Mouse (Mus musculus): Measurements from ENCODE around the gene Syngr1. TPM values are rescaled to one million over a fixed set of nuclear protein-coding genes. Genes with fewer than 3 reads are reported as not detected.
A peak's percentile ranks its signal among the peaks of the same experiment; 100 is the strongest.

The Syngr1 gene
- total and polyA plus RNA-seq, 3 experiments: 9.7 to 14.8 (median 11.3) TPM

DNA sequence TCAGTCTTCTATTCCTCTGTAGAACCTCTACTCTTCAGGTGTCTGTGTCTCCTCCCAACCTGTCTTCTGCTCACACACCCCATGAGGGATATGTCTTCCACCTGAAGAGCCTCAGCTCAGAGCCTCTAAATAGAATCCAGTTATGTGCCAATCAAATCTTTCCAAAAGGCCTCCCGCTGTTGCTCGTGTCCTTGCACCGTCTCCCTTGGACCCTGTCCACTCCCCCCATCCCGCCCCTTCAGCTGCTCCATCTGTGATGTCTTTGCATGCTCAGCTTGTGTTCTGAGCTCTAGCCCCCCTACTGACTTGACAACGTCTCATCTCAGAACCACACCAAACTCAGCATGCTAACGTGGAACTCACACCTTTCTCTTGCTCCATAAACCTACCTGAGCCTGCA, 40.3 kb downstream of the Syngr1 start:
- no peaks in the 10 kb centered on the region for H3K9me3 ChIP-seq (replicated peaks; ENCODE audit: low read length)
- TF ChIP-seq ELF1 (IDR thresholded peaks at IDR 0.05; ENCODE audit: low read depth, low read length) (no peak), KAT2A (IDR thresholded peaks at IDR 0.05; ENCODE audit: insufficient replicate concordance, low read length) (no peak), RCOR1 (conservative IDR thresholded peaks at IDR 0.05; ENCODE audit: low read depth, low read length) (no peak), NELFE (IDR thresholded peaks at IDR 0.05; ENCODE audit: low read depth, low read length) (no peak)
- H3K79me2 ChIP-seq (replicated peaks; ENCODE audit: control insufficient read depth, extremely low read depth, insufficient read depth, poor library complexity, severe bottlenecking): peaks cover 18% of the 10 kb centered on the region; the same call in 1 of the 2 replicates
- dilution Hi-C loops (cut with MboI; ENCODE audit: extremely low pct_ligation_motif_present, extremely low pct_unique_long_range_greater_than_20kb, low sequenced_read_pairs): no loop called here
- no peak overlapping the region for H3K4me2 ChIP-seq (ENCODE audit: insufficient read depth, low read depth, poor library complexity, severe bottlenecking)
- H3K4me1 ChIP-seq (ENCODE audit: control insufficient read depth in 1 of 2, insufficient read depth in 2 of 2): peaks cover 6 to 27% of the 10 kb centered on the region in 2 experiments
- no peaks in the 10 kb centered on the region for H3K27me3 ChIP-seq (replicated peaks)
- H3K4me3 ChIP-seq (replicated peaks in 1 of 3; ENCODE audit: low read depth in 2 of 3, low read length in 2 of 3, poor library complexity in 1 of 3): no peak overlapping the region
- H3K9ac ChIP-seq (ENCODE audit: insufficient read depth, low read depth): no peak overlapping the region
- in situ Hi-C loops (cut with MboI; ENCODE audit: low pct_ligation_motif_present, low pct_unique_long_range_greater_than_20kb, low sequenced_read_pairs): no loop called here
- no peak for DNase-seq (ENCODE audit: extremely low read depth)
- no peak overlapping the region for H3K27ac ChIP-seq (ENCODE audit: insufficient read depth, low read depth)
- peaks cover under 1 to 8% of the 10 kb centered on the region in 2 experiments for H3K36me3 ChIP-seq (replicated peaks in 1 of 2; ENCODE audit: control insufficient read depth in 1 of 2, insufficient read depth in 1 of 2, low read length in 1 of 2)

DNA sequence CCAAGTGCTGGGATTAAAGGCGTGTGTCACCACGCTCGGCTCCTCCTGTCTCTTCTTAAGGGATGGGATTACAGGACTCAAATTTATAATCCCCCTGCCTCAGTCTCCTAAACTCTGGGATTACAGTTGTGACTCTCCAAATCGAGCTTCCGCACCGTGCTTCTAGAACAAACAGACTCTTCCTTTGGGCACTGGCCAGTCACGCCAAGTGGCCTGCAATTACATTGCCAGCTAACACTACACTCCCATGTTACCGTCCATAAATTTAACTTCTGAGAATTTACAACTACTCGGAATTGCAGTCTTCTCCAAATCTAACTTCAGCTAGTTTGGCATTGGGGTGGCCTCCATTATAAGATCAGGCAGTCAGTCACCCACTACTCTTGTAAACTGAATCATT, 41.3 kb downstream of the Syngr1 start:
- dilution Hi-C loops (cut with MboI; ENCODE audit: extremely low pct_ligation_motif_present, extremely low pct_unique_long_range_greater_than_20kb, low sequenced_read_pairs): no loop called here

DNA sequence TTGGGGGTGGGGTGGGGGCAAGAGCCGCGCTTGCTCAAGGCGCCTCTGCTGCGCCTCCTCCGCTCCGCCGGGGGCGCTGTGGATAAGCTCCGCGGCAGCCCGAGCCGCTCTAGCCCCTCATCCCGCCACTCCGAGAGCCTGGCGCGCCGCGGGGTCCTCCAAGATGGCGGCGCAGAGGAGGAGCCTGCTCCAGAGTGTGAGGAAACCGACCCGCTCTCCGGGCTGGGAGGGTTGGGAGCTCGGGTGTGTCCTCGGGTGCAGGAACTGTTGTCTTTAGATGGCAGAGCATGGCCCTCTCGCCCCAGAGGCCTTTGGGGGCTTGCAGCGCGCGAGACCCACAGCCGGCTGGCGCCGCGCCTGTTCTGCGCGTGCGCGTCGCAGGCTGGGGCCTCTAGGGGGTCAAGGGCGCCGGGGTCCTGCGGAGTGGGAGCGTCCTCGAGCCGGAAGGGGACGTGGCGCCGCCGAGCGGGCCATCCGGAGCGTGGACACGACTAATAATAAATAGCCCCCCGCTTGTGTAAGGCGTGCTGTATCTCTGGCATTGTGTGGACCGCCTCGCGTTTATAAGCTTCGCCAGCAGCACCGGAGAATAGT, 42.0 kb downstream of the Syngr1 start, which contains the start of gene Tab1:
TSS of gene Tab1 (plus strand) at position 135 of the 594 bp plus-strand sequence.
- H3K27me3 ChIP-seq (replicated peaks): no peaks in the 10 kb centered on the region
- H3K4me2 ChIP-seq (ENCODE audit: insufficient read depth, low read depth, poor library complexity, severe bottlenecking): peak within 1 kb of the TSS; percentile 79
- peak within 1 kb of the TSS; percentile 77 for H3K27ac ChIP-seq (ENCODE audit: insufficient read depth, low read depth)
- H3K4me1 ChIP-seq (ENCODE audit: control insufficient read depth in 1 of 2, insufficient read depth in 2 of 2): peaks cover 6 to 41% of the 10 kb centered on the region in 2 experiments
- DNase-seq (ENCODE audit: extremely low read depth): peak; percentile 88
- no peaks in the 10 kb centered on the region for H3K9me3 ChIP-seq (replicated peaks; ENCODE audit: low read length)
- peaks cover 3 to 24% of the 10 kb centered on the region in 2 experiments for H3K36me3 ChIP-seq (replicated peaks in 1 of 2; ENCODE audit: control insufficient read depth in 1 of 2, insufficient read depth in 1 of 2, low read length in 1 of 2)
- in situ Hi-C loops (cut with MboI; ENCODE audit: low pct_ligation_motif_present, low pct_unique_long_range_greater_than_20kb, low sequenced_read_pairs) (no loop called here), dilution Hi-C loops (cut with MboI; ENCODE audit: extremely low pct_ligation_motif_present, extremely low pct_unique_long_range_greater_than_20kb, low sequenced_read_pairs) (no loop called here)
- H3K79me2 ChIP-seq (replicated peaks; ENCODE audit: control insufficient read depth, extremely low read depth, insufficient read depth, poor library complexity, severe bottlenecking): peaks cover 22% of the 10 kb centered on the region; the same call in 1 of the 2 replicates
- peak within 1 kb of the TSS; percentile 78 to 85 (median 83) for H3K4me3 ChIP-seq (replicated peaks in 1 of 3; ENCODE audit: low read depth in 2 of 3, low read length in 2 of 3, poor library complexity in 1 of 3)
- peak within 1 kb of the TSS; percentile 89 for H3K9ac ChIP-seq (ENCODE audit: insufficient read depth, low read depth)
- TF ChIP-seq POLR2A (IDR thresholded peaks at IDR 0.05; ENCODE audit: low read depth, low read length): peak; percentile 83
- peak; percentile 64; the same call in 1 of the 2 replicates for TF ChIP-seq E2F4 (IDR thresholded peaks at IDR 0.05; ENCODE audit: insufficient replicate concordance, low read depth, low read length)
- no peak for TF ChIP-seq POLR2AphosphoS2 (IDR thresholded peaks at IDR 0.05; ENCODE audit: low read depth, low read length)
- TF ChIP-seq SMC3 (IDR thresholded peaks at IDR 0.05; ENCODE audit: low read depth, low read length): no peak
- no peak for TF ChIP-seq RCOR1 (conservative IDR thresholded peaks at IDR 0.05; ENCODE audit: low read depth, low read length)
- peak; percentile 77; the same call in 1 of the 2 replicates for TF ChIP-seq KAT2A (IDR thresholded peaks at IDR 0.05; ENCODE audit: insufficient replicate concordance, low read length)
- no peak for TF ChIP-seq USF1 (IDR thresholded peaks at IDR 0.05; ENCODE audit: low read depth, low read length)
- TF ChIP-seq MYC (IDR thresholded peaks at IDR 0.05; ENCODE audit: low read depth, low read length): 0 out of 2 replicates have a peak, but pooled peaks have one; percentile 49
- TF ChIP-seq PAX5 (IDR thresholded peaks at IDR 0.05; ENCODE audit: low read length): no peak
- TF ChIP-seq SIN3A (IDR thresholded peaks at IDR 0.05; ENCODE audit: low read length): peak; percentile 87
- no peak for TF ChIP-seq EP300 (IDR thresholded peaks at IDR 0.05; ENCODE audit: low read length)
- peak; percentile 62 for TF ChIP-seq IRF4 (IDR thresholded peaks at IDR 0.05; ENCODE audit: low read depth, low read length)
- peak; percentile 87 for TF ChIP-seq GABPA (IDR thresholded peaks at IDR 0.05; ENCODE audit: insufficient replicate concordance, low read depth, low read length)
- TF ChIP-seq CTCF (conservative IDR thresholded peaks at IDR 0.05 in 1 of 2, IDR thresholded peaks at IDR 0.05 in 1 of 2; ENCODE audit: low read depth in 2 of 2, low read length in 2 of 2): peak in 1 of 2 experiments; percentile 73; a peak in 2 of 4 replicates
- TF ChIP-seq CHD2 (IDR thresholded peaks at IDR 0.05; ENCODE audit: low read length): peak; percentile 68; the same call in 1 of the 2 replicates
- TF ChIP-seq BHLHE40 (IDR thresholded peaks at IDR 0.05; ENCODE audit: low read depth, low read length): 0 out of 2 replicates have a peak, but pooled peaks have one; percentile 10
- peak; percentile 68 for TF ChIP-seq MEF2A (IDR thresholded peaks at IDR 0.05; ENCODE audit: borderline replicate concordance, low read depth, low read length)
- TF ChIP-seq CHD1 (IDR thresholded peaks at IDR 0.05; ENCODE audit: low read depth, low read length): no peak
- 0 out of 2 replicates have a peak, but pooled peaks have one; percentile 25 for TF ChIP-seq ETS1 (conservative IDR thresholded peaks at IDR 0.05; ENCODE audit: low read depth, low read length)
- TF ChIP-seq HCFC1 (IDR thresholded peaks at IDR 0.05; ENCODE audit: low read depth, low read length): peak; percentile 86
- TF ChIP-seq MAZ (IDR thresholded peaks at IDR 0.05; ENCODE audit: low read depth, low read length): peak; percentile 82; the same call in 1 of the 2 replicates

More for the DNA sequence above, 41.3 kb downstream of the Syngr1 start:
- Histone ChIP-seq H3K79me2 (replicated peaks; ENCODE audit: control insufficient read depth, extremely low read depth, insufficient read depth, poor library complexity, severe bottlenecking) (peaks cover 19% of the 10 kb centered on the region; the same call in 1 of the 2 replicates), H3K36me3 (replicated peaks in 1 of 2; ENCODE audit: control insufficient read depth in 1 of 2, insufficient read depth in 1 of 2, low read length in 1 of 2) (peaks cover 3 to 18% of the 10 kb centered on the region in 2 experiments), H3K4me1 (ENCODE audit: control insufficient read depth in 1 of 2, insufficient read depth in 2 of 2) (peaks cover 6 to 34% of the 10 kb centered on the region in 2 experiments), H3K9me3 (replicated peaks; ENCODE audit: low read length) (no peaks in the 10 kb centered on the region), H3K4me2 (ENCODE audit: insufficient read depth, low read depth, poor library complexity, severe bottlenecking) (peak overlapping the region; percentile 65; the same call in 1 of the 2 replicates), H3K27me3 (replicated peaks) (no peaks in the 10 kb centered on the region), H3K9ac (ENCODE audit: insufficient read depth, low read depth) (0 out of 2 replicates have a peak overlapping the region, but pooled peaks have one; percentile 36), H3K4me3 (replicated peaks in 1 of 3; ENCODE audit: low read depth in 2 of 3, low read length in 2 of 3, poor library complexity in 1 of 3) (peak overlapping the region in 1 of 3 experiments; percentile 78), H3K27ac (ENCODE audit: insufficient read depth, low read depth) (no peak overlapping the region)
- no peak for DNase-seq (ENCODE audit: extremely low read depth)
- TF ChIP-seq CHD2 (IDR thresholded peaks at IDR 0.05; ENCODE audit: low read length) (no peak), UBTF (IDR thresholded peaks at IDR 0.05; ENCODE audit: low read depth, low read length) (0 out of 2 replicates have a peak, but pooled peaks have one; percentile 7)
- in situ Hi-C loops (cut with MboI; ENCODE audit: low pct_ligation_motif_present, low pct_unique_long_range_greater_than_20kb, low sequenced_read_pairs): no loop called here
